Mouse (Mus musculus) embryonic facial prominence, embryonic 10.5 days (tissue): ENCODE results near the gene Ccdc13. TPM values are rescaled to one million over a fixed set of nuclear protein-coding genes. Genes with fewer than 3 reads are reported as not detected.

ENCODE experiments used
- DNase-seq: peaks from one replicate; pipeline ENCODE4 v3.0.0-alpha.2; 2017; ENCODE audit warnings: low spot score
- H3K27ac ChIP-seq: fragments of 300-500 bp; sonication (generic); replicated peaks from 2 replicates; pipeline ENCODE4 v1.5.1; 2016; ENCODE audit warnings: mild to moderate bottlenecking
- H3K27me3 ChIP-seq: fragments of 300-500 bp; sonication (generic); replicated peaks from 2 replicates; pipeline ENCODE4 v1.6.1; 2016; ENCODE audit warnings: low read depth, mild to moderate bottlenecking; ENCODE audit not compliant: poor library complexity, severe bottlenecking
- H3K36me3 ChIP-seq: fragments of 300-500 bp; sonication (generic); replicated peaks from 2 replicates; pipeline ENCODE4 v1.6.1; 2016; ENCODE audit warnings: mild to moderate bottlenecking, moderate library complexity
- H3K4me1 ChIP-seq: fragments of 300-500 bp; sonication (generic); 2 replicates; pipeline ENCODE4 v1.6.1; 2016
- H3K4me3 ChIP-seq: fragments of 300-500 bp; sonication (generic); 2 replicates; pipeline ENCODE4 v1.5.1; 2016; ENCODE audit warnings: mild to moderate bottlenecking, moderate library complexity
- H3K9me3 ChIP-seq: fragments of 300-500 bp; sonication (generic); 2 replicates; pipeline ENCODE4 v1.6.1; 2016; ENCODE audit warnings: mild to moderate bottlenecking
- WGBS: fragments of 180-500 bp; shearing (Covaris S2); methylation state at CpG from one replicate; pipeline ENCODE4 v1.1.7; 2016; 5-methylcytosine and 5-hydroxymethylcytosine counted together
- polyA plus RNA-seq: library from polyadenylated mRNA; unstranded; fragments of >200 nt; fragmentation: Nextera tagmentation; extraction: Ambion mirVana; gene quantifications from 2 replicates; pipeline ENCODE4 v1.2.1, GENCODE M21; 2016

Ccdc13 gene
- polyA plus RNA-seq, 1 experiment from 2014 or later, result 0.83 TPM

DNA sequence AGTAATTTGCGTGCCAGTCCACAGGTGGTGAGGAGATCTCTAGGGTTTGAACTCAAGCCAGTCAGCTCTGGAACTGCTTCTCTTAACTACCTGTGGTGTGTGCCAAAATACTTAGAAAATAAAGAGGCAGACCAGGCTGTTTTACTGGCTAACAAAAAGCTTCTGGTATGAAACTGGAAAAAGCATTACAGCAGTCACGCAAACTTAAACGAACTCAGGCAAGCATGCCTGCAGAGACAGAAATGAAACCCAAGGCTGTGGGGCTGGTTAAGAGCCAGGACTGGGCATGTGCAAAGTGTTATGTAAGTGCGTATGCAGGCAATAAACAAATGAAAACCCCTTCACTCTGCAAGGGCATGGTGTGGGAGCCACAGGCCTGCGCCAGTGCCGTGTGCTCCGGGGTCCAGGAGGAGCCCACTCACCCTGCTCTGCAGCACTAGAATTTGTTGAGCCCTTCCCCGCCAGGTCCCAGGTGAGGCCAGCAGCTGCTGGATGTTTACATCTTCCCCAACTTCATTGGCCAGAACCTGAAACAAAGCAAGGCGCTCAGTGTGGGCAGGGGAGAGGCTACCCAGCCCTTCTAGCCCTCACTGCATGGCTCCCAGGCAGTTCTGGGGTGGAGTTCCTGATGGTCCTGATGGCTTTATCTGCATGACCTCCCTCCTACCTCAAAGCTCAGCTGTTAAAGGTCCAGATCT is 20.0 kb downstream of the Ccdc13 start:
- Histone ChIP-seq H3K4me1 (peaks cover 7% of the 10 kb centered on the region; the same call in 1 of the 2 replicates), H3K36me3 (no peaks in the 10 kb centered on the region), H3K4me3 (no peak overlapping the region), H3K9me3 (no peaks in the 10 kb centered on the region), H3K27ac (no peak overlapping the region), H3K27me3 (no peaks in the 10 kb centered on the region)
- WGBS, result 76% methylated on average over 9 of the region's 9 CpGs
- no peak for DNase-seq

DNA sequence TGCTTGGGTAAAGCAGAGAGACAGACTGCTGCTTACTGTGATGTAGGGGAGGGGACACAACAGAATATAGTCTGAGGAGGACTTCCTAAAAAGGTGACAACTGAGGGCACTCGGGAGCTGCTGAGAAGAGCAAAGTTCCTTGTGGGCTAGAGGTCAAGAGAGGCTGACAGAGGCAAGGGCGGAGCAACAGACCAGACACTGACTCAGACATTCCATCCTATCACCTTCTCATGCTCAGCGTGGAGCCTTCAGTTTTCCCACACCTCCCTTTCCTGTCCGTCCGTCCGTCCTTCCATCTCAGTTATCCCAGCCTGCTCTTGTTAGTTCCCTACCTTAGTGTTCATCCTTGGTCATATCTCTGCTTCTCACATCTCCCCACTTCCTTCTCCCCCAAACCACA is 24.1 kb downstream of the Ccdc13 start:
- no peaks in the 10 kb centered on the region for H3K9me3 ChIP-seq
- no peak for DNase-seq
- no peak overlapping the region for H3K27ac ChIP-seq
- H3K27me3 ChIP-seq, result no peaks in the 10 kb centered on the region
- WGBS, result 62% methylated on average over 6 of the region's 6 CpGs
- H3K4me1 ChIP-seq, result peaks cover 15% of the 10 kb centered on the region
- H3K36me3 ChIP-seq, result no peaks in the 10 kb centered on the region
- no peak overlapping the region for H3K4me3 ChIP-seq

DNA sequence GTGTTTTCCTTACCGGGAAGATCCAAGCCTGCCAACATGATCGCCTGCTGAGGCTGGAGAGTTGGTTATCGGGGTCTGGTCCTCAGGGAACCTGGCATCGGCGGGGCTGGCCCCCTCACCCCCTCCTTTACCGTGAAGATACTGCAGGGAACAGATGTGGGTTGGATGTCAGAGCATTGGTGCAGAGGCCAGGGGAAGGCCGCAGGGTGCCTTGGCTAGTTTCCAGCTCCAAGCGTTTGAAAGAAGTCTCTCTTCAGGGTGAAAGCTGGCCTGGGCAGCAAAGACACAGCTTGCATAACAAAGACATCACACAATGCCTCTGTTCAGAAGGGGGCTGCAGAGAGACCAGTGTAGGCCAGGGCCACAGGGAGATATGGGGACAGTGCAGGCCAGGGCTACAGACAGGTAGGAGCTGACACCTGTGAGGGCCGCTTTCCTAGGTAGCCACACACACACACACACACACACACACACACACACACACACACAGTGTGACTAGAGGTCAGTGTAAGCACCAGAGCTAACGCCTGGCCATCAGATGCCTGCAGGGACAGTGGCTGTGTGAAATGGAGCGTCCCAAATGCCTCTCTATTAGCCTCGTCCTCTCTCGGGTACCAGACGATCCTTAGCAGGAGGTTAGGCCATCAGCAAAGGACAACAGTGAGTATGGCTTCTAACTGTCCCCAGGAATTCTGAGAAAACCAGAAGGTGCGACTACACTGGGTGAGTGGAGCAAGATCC is 29.0 kb downstream of the Ccdc13 start:
- no peaks in the 10 kb centered on the region for H3K36me3 ChIP-seq
- 23% methylated on average over 15 of the region's 15 CpGs for WGBS
- no peak for DNase-seq
- no peaks in the 10 kb centered on the region for H3K9me3 ChIP-seq
- H3K27me3 ChIP-seq, result no peaks in the 10 kb centered on the region
- H3K4me1 ChIP-seq, result peaks cover 42% of the 10 kb centered on the region
- H3K4me3 ChIP-seq, result peak overlapping the region; percentile 5; the same call in 1 of the 2 replicates
- peak overlapping the region; percentile 70 for H3K27ac ChIP-seq

DNA sequence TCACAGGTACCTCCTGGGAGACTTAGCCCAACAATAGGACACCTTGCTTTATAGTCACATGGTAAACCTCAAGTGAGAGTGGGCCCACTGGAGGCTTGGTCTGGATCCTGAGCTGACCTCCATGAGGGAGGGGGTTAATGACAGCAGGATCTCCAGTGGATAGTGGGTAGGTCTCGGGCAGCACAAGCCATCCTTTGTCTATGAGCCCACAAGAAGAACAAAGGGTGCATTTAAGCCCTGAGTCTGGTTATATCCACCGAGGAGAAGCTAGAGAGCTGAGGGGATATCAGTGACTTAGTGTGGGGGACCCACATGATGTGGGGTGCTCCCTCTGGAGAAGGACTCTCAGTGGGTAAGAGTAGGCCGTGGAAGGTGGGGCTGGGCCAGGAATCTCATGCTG is 30.8 kb downstream of the Ccdc13 start:
- WGBS, result 42% methylated on average over 3 of the region's 3 CpGs
- H3K4me1 ChIP-seq, result peaks cover 42% of the 10 kb centered on the region
- no peaks in the 10 kb centered on the region for H3K27me3 ChIP-seq
- H3K27ac ChIP-seq, result peak overlapping the region; percentile 45
- no peaks in the 10 kb centered on the region for H3K36me3 ChIP-seq
- no peak overlapping the region for H3K4me3 ChIP-seq
- no peaks in the 10 kb centered on the region for H3K9me3 ChIP-seq
- DNase-seq, result no peak

- Histone ChIP-seq H3K4me1 (peaks cover 43% of the 10 kb centered on the region), H3K9me3 (no peaks in the 10 kb centered on the region), H3K4me3 (no peak overlapping the region), H3K27ac (peak overlapping the region; percentile 4), H3K27me3 (no peaks in the 10 kb centered on the region), H3K36me3 (no peaks in the 10 kb centered on the region)
- 67% methylated on average over 7 of the region's 7 CpGs for WGBS
- no peak for DNase-seq
Measured at GRCm38 (mm10) chr9:121807947-121808346, 31.3 kb downstream of the Ccdc13 start.

GRCm38 (mm10) chr9:121807546-121807945 is 31.7 kb downstream of the Ccdc13 start:
- Histone ChIP-seq H3K4me1 (peaks cover 47% of the 10 kb centered on the region), H3K4me3 (no peak overlapping the region), H3K9me3 (no peaks in the 10 kb centered on the region), H3K27ac (peak overlapping the region; percentile 4), H3K36me3 (no peaks in the 10 kb centered on the region), H3K27me3 (no peaks in the 10 kb centered on the region)
- DNase-seq, result no peak
- 42% methylated on average over 1 of the region's 1 CpGs for WGBS

DNA sequence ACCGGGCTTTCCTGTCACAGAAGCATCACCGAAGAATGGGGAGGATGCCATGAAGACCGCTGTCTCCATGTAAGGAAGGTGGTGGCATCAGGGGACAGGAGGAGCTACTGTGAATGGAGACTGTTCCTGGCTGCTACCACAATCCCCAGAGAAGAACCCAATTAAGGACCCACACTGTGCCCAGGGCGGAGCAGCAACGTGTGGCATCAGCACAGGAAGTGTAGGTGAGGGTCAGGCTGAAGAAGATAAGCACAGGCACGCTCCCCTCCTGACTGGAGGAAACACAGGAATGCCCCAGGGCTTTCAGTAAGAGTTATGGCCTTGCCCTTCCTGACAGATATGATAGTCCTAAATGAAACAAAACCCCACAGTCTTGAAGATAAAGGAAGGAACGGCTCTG is 36.5 kb downstream of the Ccdc13 start:
- Histone ChIP-seq H3K27me3 (no peaks in the 10 kb centered on the region; the same call in 1 of the 2 replicates), H3K9me3 (no peaks in the 10 kb centered on the region), H3K4me3 (no peak overlapping the region), H3K4me1 (peaks cover 33% of the 10 kb centered on the region), H3K36me3 (no peaks in the 10 kb centered on the region), H3K27ac (no peak overlapping the region)
- 62% methylated on average over 7 of the region's 7 CpGs for WGBS
- DNase-seq, result no peak

- no peaks in the 10 kb centered on the region; the same call in 1 of the 2 replicates for H3K27me3 ChIP-seq
- no peak for DNase-seq
- H3K27ac ChIP-seq, result no peak overlapping the region
- H3K36me3 ChIP-seq, result no peaks in the 10 kb centered on the region
- no peak overlapping the region for H3K4me3 ChIP-seq
- 29% methylated on average over 6 of the region's 6 CpGs for WGBS
- peaks cover 26% of the 10 kb centered on the region for H3K4me1 ChIP-seq
- no peaks in the 10 kb centered on the region for H3K9me3 ChIP-seq
Measured at GRCm38 (mm10) chr9:121798887-121799520, 40.3 kb downstream of the Ccdc13 start.

- H3K4me1 ChIP-seq, result peaks cover 23% of the 10 kb centered on the region
- no peaks in the 10 kb centered on the region; the same call in 1 of the 2 replicates for H3K27me3 ChIP-seq
- H3K4me3 ChIP-seq, result peak overlapping the region; percentile 23; the same call in 1 of the 2 replicates
- H3K27ac ChIP-seq, result no peak overlapping the region
- peak; percentile 61 for DNase-seq
- H3K36me3 ChIP-seq, result no peaks in the 10 kb centered on the region
- WGBS, result 14% methylated on average over 12 of the region's 12 CpGs
- H3K9me3 ChIP-seq, result no peaks in the 10 kb centered on the region
Measured at GRCm38 (mm10) chr9:121797722-121798121, 41.5 kb downstream of the Ccdc13 start.

GRCm38 (mm10) chr9:121794972-121795539 is 44.2 kb downstream of the Ccdc13 start:
- no peak overlapping the region for H3K27ac ChIP-seq
- H3K27me3 ChIP-seq, result no peaks in the 10 kb centered on the region; the same call in 1 of the 2 replicates
- 60% methylated on average over 1 of the region's 1 CpGs for WGBS
- DNase-seq, result no peak
- peaks cover 35% of the 10 kb centered on the region for H3K4me1 ChIP-seq
- no peak overlapping the region for H3K4me3 ChIP-seq
- no peaks in the 10 kb centered on the region for H3K9me3 ChIP-seq
- H3K36me3 ChIP-seq, result no peaks in the 10 kb centered on the region

- peaks cover 15% of the 10 kb centered on the region for H3K4me1 ChIP-seq
- H3K36me3 ChIP-seq, result no peaks in the 10 kb centered on the region
- H3K27ac ChIP-seq, result no peak within 1 kb of the TSS
- H3K9me3 ChIP-seq, result no peaks in the 10 kb centered on the region
- 46% methylated on average over 24 of the region's 24 CpGs for WGBS
- DNase-seq, result no peak
- H3K4me3 ChIP-seq, result no peak within 1 kb of the TSS
- no peaks in the 10 kb centered on the region for H3K27me3 ChIP-seq
Measured at GRCm38 (mm10) chr9:121791757-121792521, 47.3 kb downstream of the Ccdc13 start, which contains the start of gene Hhatl. TSS of gene Hhatl (minus strand) at chr9:121792507.

- H3K36me3 ChIP-seq, result no peaks in the 10 kb centered on the region
- H3K27ac ChIP-seq, result no peak overlapping the region
- 11% methylated on average over 5 of the region's 5 CpGs for WGBS
- DNase-seq, result peak; percentile 86
- H3K27me3 ChIP-seq, result no peaks in the 10 kb centered on the region
- no peak overlapping the region for H3K4me3 ChIP-seq
- peaks cover 15% of the 10 kb centered on the region for H3K4me1 ChIP-seq
- H3K9me3 ChIP-seq, result no peaks in the 10 kb centered on the region
Measured at GRCm38 (mm10) chr9:121791206-121791605, 48.1 kb downstream of the Ccdc13 start.
